Mouse (Mus musculus) naive thymus-derived CD4-positive, alpha-beta T cell, adult 2 months (primary cell): ENCODE data around the gene Tsfm.

Source experiments
- DNase-seq: peaks from one replicate; pipeline ENCODE4 v3.0.0-alpha.2; 2011; ENCODE audit warnings: low read depth

Tsfm gene

DNA sequence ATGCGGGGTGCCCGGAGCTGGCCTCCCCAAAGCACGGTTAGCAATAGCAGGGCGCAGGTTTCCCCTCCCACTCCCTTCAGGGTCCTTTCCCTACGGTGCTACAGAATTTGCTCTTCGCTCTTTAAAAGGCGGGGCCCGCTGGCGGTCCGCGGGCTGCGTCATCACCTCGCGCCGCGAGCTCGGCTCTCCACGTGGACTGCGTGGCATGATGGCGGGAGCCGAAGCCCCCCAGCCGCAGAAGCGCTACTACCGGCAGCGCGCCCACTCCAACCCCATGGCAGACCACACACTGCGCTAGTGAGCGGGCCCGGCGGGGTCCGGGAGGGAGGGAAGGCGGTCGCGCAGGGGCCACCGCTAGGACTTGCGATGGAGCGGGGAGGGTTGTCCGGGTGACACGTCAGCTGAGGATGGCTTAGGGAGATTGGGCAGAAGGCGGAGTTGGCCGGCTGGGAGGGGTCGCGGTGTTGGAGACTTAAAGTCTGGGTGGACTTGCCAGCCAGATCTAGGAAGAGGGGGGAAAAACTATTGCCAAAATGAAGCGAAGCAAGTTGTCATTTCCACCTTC is 11.2 kb upstream of the Tsfm start:
- DNase-seq, result peak; percentile 90

DNA sequence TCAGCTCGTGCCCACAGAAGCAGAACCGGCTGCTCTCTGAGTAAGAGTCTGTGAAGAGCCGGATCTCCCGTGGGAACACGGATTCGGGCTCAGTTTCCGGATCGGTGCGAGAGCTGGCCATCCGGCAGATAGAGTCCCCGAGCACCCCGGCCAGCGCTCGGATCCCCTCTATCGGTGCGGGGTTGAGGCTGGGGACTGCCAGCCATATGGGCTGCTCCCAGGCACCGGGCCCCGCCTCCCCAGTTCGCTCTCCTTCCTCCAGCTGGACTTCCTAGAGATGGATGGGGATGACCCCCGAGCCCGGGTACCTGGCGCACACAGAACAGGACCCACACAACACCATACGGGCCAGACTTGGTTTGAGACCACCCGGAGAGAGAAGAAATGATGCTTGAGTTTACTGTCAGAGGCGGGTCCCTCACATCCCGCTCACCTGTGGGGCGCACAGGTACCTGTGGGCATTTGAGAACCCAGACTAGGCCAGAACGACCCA is 10.7 kb upstream of the Tsfm start, which contains the start of the genes Mettl1 and Eef1akmt3:
Gene Mettl1 (plus strand): TSS at position 141 of the 493 bp plus-strand sequence.
Gene Eef1akmt3 (minus strand): TSS at position 240 of the 493 bp plus-strand sequence.
- DNase-seq, result peak; percentile 38

DNA sequence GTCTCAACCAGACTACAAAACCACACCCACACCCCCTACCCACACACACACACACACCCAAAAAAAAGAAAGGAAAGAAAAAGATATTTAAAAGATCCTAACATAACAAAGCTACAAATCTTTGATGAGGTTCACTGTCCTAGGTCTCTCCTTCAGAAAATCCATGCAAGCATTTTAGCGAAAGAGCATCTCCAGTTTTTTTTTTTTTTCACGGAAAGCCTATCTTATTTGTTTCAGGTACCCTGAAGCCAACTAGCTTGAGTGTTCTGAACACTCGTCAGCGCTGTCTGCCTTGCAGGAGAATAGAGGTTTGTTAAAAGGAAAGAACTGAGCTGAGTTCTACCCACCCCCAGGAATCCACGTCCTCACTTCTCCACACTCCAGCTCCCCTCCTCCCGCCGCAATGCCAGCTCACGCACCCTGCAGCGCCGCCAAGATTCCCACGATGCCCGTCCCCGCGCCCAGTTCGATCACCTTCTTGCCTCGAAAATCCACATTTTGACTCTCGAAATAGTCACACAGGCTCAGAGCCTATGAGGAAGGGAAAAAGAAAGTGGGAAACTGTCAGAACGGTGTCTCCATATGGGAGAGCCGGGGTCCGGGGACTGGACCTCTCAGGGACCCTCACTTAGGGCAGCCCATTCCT is 10.1 kb upstream of the Tsfm start:
- DNase-seq, result no peak

DNA sequence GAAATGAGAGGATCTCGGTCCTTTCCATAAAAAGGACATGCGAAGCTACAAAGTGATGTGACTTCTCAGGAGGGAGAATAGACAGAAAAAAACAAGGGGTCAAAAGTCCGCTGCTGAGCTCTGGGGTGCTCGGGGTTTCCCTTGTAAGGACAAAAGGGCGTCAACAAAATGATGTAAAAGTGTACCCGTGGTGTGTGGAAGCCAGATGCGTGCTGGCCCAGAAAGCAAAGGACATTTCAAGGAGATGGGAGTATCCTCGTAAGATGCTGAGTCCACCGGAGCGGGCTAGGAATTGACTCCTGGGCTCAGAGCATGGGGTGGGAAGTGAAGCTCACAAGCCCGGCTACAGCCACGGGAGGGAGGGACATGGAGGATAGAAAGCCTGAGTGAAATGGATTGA is 7.0 kb upstream of the Tsfm start:
- no peak for DNase-seq

DNA sequence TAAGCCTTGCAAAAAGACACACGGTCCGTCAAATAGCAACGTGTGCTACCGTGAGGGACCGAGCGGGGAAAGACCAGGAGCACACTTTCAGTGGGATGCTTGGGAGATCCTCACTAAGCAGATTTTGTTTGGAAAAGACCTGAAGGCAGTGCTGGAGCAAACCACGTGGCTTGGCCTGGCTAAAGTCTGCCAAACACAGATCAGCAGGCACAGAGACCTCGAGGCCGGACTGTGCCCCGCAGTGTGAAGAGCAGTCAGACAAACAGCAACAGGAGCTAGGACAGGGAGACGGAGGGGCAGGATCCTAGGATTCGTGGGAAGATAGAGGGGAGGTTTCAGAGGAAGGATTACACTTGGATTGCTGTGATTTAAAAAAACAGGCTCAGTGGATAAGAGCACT is 5.6 kb upstream of the Tsfm start:
- no peak for DNase-seq

DNA sequence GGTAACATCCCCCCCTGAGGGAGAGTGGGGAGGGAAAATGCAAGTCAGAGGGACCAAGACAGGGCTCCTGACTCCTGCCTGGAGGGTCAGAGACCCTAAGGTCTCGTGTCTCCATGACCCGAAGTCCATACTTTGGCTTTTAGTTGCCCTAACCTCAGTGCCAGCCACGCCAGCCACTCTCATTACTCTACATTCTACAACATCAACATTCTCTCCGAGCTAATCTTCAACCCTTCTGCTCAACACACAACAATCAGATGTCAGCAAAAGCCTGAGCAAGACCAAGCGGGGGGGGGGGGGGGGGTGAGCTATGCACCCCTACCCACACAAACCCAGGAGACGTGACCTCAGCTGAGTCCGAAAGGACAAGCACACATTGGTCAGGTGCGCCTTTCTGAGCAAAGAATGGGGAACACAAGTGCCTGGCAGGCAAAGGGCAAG is 2.7 kb upstream of the Tsfm start:
- DNase-seq, result no peak

DNA sequence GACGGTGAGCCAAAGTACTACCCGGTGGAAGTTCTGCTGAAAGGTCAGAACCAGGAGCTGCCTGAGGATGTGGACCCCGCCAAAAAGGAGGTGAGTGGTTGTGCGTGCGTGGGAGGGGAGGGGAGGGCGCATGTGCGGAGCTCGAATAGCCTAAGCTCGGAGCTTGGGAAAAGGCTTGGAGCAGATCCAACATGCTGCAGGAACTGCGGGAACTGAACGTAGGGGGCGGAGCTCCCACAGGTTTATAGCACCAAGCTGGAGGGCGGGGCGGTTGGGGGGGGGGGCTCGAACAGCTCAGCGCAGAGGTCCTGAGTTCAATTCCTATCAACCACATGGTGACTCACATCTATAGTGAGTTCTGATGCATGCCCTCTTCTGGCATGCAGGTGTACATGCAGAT is 12.2 kb downstream of the Tsfm start:
- no peak for DNase-seq

DNA sequence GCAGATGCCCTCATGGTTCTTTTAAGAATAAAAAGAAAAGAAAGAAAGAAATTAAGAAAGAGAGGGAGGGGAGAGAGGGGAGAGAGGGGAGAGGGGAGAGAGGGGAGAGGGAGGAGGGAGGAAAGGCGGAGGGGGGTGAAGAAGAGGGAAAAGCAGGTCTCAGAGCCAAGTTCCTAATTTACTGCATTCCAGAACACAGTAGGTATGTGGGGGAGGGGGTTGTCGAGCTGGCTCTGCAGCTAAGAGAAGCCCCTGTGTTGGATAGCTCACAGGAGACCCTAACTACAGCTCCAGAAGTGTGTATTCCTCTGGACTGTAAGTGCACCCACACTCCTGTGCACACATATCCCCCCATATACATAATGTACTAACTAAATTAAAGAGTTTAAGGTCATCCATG is 13.6 kb downstream of the Tsfm start:
- no peak for DNase-seq

DNA sequence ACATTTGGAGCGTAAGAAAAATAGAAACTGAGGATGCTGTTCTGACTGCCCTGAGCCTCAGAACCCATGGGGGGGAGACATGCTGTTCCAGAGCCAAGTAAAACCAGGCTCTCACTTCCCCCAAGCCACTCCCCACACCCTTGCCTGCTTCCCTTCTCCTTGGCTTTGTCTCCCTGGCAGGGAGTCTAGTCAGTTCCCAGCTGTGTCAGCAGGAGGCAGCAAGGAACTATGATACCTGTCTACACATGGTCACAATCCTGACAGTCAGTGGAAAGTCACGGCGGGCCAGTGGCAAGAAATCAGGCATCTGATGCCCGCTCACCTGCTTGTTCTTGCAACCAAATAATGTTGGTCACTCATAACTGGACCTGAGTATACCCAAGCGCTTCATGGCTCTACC is 14.2 kb downstream of the Tsfm start:
- DNase-seq, result no peak

DNA sequence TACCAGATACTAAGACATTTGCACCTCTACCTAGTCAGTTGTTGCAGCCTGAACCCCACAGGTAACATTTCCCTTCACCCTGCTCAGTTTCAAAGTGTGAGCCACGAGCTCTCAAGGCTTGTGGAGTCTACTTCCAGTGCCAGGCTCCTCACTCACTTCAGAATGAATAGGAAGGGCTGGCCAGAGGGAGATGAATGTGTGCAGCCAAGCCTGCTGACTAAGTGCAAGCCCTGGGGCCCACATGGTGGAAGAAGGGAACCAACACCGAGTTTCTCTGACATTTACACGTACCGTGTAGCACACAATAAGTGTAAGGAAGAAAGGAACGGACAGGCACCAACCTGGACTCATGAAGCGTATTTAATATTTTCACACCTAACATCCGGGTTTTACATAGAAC is 26.8 kb downstream of the Tsfm start:
- no peak for DNase-seq

DNA sequence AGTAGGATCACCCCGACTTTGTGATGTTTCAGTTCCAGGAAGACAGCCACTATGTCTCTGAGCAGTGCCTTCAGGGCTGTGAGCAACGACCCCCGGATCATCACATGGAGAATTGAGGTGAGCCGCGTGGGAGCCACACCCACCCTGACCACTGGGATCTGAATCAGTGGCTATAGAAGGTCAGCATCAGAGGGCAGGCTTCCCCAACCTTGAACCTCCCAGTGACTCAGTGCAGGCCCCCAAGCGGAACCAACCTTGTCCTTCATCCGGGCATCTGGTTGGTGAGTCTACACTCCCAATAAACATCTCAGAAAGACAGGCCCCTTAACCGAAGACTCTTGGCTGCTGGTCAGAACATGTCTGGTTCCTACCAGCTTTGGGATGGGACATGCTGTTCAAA is 27.3 kb downstream of the Tsfm start:
- DNase-seq, result no peak

DNA sequence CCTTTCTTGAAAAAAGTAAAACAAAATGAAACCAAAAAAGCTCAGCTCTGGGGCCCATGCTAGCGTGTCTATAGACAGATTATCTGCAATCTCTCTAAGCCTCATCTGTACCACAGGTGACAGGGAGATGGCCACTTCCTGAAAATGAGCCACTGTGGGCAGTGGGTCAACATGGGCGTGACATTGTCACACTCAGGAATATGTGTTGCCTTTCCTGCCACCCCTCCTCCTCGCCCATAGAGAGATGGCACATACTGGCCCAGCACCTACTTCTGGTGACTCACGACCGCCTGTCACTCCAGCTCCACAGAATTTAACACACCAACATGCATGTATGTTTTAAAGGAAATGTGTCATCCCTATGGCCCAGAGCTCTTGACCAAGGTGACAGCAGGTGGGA is 27.9 kb downstream of the Tsfm start:
- DNase-seq, result no peak

DNA sequence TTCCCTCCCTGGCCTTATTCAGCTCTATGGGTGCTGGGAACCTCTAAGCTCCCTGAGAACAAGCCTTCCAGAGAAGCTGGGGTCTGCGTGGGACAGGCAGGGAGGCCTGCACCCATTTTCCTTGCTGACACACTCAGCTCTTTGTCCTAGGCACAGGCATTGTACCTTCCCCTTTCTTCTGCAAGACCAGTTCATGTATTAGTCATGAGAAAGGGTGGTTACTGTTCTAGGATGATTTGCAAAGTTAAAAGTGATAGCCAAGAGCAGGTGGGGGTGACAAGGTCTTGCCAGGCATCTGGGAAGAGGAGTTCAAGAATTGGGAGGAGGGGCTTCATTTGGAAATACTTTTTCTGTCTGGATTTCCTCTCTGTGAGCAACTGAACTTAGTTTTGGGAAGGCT is 28.6 kb downstream of the Tsfm start:
- DNase-seq, result no peak

DNA sequence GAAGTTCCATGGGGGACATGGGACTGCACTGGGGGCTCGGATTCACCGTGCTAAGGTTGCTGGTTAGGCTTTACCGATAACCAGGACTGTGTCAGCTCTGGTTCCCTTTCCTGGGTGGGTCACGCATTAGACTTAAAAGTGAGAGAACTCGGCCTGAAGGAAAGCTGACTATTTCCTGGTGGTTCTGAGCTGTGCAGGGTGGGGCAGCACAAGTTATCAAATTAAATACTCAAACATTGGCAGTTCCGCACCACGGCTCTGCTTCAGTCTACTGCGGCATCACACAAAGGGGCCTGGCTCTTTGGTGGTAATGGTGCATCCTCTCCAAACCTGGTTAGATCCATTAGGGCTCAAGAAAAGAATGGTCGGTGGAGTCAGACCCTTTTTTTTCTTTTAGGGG is 29.3 kb downstream of the Tsfm start:
- DNase-seq, result no peak

DNA sequence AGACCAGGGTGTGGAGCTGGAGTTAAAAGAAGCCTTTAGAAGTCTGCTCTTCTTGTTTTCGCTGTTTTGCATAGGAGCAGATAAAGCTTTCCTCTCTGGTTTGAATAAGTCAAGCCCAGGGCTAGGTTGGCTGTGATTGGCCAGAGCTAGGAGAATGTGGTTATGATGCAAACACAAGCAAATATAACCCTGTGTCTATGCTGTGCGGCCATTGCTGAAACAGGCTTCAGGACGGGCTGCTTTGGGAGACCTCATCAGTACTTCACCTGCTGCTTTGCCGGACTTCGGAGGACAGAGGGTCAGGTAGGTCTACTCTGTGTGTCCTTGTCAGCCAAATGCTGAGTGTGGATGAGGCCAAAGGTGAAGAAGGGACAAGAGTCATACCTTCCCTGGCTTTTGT is 30.1 kb downstream of the Tsfm start, which contains the start of gene Avil:
Gene Avil (plus strand): TSS at position 181 of the 400 bp plus-strand sequence.
- no peak for DNase-seq

DNA sequence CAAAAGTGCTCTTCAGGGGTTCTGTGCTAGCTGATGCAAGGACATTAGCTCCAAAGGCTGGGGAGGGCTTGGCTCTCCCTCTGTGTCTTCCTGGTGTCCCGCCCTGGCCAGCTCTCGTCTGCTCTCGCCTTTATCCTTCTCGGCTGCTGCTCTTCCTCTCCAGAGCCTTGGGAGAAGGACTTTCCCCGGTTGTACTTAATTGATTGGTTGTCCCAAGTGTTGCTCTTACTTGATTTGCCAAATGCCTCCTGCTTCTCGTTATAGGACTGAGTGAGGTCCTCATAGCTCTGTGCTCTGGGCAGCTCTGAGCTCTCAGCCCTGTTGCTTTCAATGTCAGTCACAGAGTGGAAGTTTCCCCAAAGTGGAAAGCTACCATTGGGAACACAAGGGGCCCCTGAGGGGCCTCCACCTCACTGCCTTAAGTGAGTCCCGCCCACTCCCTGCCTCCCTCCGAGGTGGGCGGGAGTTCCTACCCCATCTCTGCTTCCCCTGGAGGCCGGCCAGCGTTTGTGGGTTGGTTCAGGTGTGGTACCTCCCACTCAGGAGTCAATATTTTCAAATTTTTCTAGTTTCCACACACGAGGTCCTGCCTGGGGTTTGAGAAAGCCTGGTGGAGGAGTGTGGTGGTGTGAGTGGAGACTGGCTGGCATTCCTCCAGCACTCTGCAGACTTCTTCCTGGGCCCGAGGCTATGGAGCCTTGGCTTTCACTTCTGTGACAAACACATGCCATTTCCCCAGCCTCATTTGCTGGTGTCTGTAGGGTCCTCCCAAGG is 33.1 kb downstream of the Tsfm start:
- DNase-seq, result no peak

DNA sequence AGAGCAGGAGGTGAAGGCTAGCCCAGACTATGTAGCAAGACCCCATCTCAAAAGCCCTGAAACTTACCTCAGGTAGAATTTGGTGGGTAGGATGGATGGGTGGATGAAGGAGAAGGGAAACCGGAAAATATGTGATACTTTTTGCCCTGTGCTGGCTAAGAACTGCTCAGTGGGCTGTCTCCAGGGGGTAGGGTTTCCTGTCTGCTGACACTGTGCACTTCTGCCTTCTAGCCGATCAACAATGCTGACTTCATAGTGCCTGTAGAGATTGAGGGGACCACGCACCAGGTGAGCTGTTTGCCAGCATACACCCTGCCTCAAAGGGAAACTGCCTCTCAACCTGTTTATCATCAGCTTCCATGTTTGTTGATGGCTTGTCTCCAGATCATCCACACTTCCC is 37.0 kb downstream of the Tsfm start:
- DNase-seq, result no peak

DNA sequence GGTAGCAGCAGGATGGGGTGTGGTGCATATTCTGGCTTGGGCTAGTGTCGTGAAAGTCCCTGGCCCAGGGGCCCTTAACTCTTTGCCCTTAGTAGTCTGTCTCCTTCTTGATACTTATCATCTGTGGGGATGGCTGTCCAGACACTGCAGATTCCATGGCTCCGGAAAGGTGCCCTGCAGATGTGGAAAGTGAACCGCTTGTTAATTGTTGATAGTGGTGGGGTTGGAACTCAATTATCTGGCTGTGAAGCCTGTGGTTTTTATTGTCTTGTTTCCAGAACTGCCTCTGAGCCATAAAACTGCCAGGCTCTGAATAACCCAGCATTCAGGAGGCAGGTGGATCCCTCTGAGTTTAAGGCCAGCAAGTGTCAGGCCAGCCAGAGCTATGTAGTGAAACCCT is 39.0 kb downstream of the Tsfm start:
- no peak for DNase-seq

DNA sequence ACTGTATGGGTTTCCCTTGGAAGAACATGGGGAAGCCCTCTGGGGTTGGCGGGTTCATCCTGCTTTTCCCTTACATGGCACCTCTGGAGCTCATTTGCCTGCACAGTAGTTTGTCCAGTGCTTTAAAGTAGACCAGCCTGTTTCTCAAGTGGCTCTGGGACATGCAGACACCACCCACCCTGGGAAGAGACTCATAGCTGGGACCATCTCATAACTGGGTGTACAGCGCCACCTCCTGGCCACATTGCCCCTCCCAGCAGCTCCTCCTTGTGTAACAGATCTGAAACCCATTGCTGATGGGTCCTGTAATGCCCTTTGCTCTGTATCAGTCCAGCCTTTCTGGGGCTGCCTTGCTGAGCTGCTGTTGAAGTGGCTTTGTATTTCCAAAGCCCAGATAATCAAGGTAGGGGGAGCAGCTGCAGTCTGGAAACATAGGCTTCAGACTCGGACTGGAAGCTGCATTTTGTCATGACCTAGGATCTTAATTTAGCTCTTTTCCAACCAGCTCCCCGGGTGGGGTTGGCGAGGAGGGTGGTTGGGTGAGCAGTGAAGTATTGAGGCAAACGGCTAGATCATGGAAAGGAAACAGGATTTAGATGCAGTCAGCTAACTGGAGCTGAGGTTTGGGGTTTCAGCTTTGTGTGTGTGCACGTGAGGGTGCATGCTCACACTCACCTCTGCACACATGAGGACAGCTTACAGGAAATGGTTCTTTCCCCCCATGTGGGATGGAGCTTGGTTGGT is 40.2 kb downstream of the Tsfm start:
- DNase-seq, result peak; percentile 91

DNA sequence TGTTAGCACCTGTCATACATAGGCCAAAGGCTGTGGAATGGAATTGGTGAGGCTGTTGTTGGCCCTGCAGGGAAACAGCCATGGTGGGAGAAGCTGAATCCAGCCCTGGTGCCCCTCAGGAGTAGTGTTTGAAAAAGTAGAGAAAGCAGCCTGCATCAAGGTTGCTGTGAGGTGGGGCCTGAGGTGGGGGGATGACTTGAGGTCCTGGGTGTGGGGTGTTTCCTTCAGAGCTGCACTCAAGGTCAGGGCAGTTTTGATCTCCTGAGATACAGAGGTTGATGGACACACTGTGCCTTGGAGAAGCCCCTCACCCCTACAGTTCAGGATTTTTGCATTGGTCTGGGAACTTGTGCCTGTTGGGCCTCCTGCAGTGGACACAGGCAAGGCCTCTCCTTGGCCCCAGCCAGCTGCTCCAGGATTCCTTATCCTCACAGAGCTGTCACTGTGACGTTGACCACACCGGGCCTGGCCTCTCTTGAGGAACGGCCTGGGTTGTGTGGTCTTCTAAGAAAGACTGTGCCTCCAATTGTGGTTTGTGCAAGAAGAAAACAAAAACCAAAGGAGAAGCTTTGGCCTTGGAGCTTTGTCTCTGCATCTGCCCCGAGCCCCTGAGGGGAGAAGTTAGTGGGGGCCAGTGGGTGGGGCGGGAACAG is 42.0 kb downstream of the Tsfm start:
- DNase-seq, result no peak

DNA sequence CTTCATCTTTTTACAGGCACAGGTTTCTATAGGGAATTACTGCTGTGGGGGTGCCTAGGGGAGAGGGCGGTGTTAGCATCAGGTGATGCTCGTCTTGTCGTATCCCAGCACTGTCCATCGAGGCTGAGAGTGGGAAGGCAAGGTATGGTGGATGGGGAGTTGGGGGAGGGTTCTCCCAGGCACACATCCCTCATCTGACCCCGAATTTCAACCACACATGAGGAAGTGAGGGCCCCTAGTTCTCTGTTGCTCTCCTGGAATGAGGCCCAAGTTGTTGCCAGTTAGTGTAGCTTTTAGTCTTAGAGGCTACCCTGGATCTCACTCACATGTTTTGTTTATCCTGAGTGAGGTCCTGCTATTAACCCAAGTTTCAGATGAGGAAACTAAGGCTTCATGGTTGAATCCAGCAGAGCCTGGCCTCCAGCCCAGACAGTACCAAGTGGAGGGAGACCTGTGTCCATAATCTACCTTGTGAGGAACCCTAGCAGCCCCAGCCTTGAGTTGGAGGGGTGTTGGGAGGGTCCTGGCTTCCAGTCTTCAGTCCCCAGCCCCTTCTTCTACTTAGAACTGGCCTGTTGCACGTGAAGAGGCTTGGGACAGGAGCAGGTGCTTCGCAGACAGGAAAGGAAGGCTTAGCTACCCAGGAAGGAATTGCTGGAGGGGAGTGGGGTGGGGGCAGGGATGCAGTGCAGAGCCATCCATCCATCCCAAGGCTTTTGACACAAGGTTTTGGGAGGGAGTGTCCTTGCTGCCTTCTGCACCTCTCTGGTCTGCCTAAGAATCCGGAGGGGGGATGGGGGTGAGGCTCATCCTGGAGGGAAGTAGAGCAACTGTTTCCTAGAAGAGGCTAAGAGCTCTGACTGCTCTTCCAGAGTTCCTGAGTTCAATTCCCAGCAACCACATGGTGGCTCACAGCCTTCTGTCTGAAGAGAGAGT is 43.2 kb downstream of the Tsfm start:
- no peak for DNase-seq
